Mouse (Mus musculus) heart, embryonic 15.5 days (tissue): ENCODE data around the gene Gm45844. TPM values are rescaled to one million over a fixed set of nuclear protein-coding genes. Genes with fewer than 3 reads are reported as not detected.
"Not testable (repeated sequence)": the region's sequence is repeated elsewhere in the genome, so short reads cannot be mapped to it uniquely, and the experiment has no call there.

ENCODE experiments used
- ATAC-seq: fragments of 200-750 bp; cut with Nextera tagmentation; replicated peaks from 2 replicates; pipeline ENCODE4 v1.8.0; 2017; ENCODE audit warnings: low read depth, moderate TSS enrichment; ENCODE audit not compliant: insufficient number of reproducible peaks, insufficient read depth, low FRiP score
- H3K27ac ChIP-seq: fragments of 300-500 bp; sonication (generic); 2 replicates; pipeline ENCODE4 v1.5.1; 2015; ENCODE audit warnings: mild to moderate bottlenecking, inconsistent platforms
- H3K27me3 ChIP-seq: fragments of 300-500 bp; sonication (generic); 2 replicates; pipeline ENCODE4 v1.6.1; 2015; ENCODE audit warnings: inconsistent platforms
- H3K36me3 ChIP-seq: fragments of 300-500 bp; sonication (generic); 2 replicates; pipeline ENCODE4 v1.6.1; 2015; ENCODE audit warnings: mild to moderate bottlenecking, inconsistent platforms
- H3K4me1 ChIP-seq: fragments of 300-500 bp; sonication (generic); replicated peaks from 2 replicates; pipeline ENCODE4 v1.6.1; 2015; ENCODE audit warnings: inconsistent platforms
- H3K4me2 ChIP-seq: fragments of 300-500 bp; sonication (generic); 2 replicates; pipeline ENCODE4 v1.6.1; 2015; ENCODE audit warnings: inconsistent platforms, mild to moderate bottlenecking, moderate library complexity
- H3K4me3 ChIP-seq: fragments of 300-500 bp; sonication (generic); 2 replicates; pipeline ENCODE4 v1.5.1; 2015; ENCODE audit warnings: mild to moderate bottlenecking, inconsistent platforms
- H3K9ac ChIP-seq: fragments of 300-500 bp; sonication (generic); 2 replicates; pipeline ENCODE4 v1.6.1; 2015; ENCODE audit warnings: mild to moderate bottlenecking, inconsistent platforms
- H3K9me3 ChIP-seq: fragments of 300-500 bp; sonication (generic); replicated peaks from 2 replicates; pipeline ENCODE4 v1.6.1; 2016; ENCODE audit warnings: inconsistent platforms
- WGBS: fragments of 180-500 bp; shearing (Covaris S2); methylation state at CpG from one replicate; pipeline ENCODE4 v1.1.7; 2015; ENCODE audit warnings: mixed read lengths; 5-methylcytosine and 5-hydroxymethylcytosine counted together
- polyA plus RNA-seq: library from polyadenylated mRNA; unstranded; fragments of >200 nt; fragmentation: Nextera tagmentation; extraction: Ambion mirVana; gene quantifications from 2 replicates; pipeline ENCODE4 v1.2.1, GENCODE M21; 2015

Gm45844 gene
- polyA plus RNA-seq = 3.4 and 3.6 TPM in 2 replicates

DNA sequence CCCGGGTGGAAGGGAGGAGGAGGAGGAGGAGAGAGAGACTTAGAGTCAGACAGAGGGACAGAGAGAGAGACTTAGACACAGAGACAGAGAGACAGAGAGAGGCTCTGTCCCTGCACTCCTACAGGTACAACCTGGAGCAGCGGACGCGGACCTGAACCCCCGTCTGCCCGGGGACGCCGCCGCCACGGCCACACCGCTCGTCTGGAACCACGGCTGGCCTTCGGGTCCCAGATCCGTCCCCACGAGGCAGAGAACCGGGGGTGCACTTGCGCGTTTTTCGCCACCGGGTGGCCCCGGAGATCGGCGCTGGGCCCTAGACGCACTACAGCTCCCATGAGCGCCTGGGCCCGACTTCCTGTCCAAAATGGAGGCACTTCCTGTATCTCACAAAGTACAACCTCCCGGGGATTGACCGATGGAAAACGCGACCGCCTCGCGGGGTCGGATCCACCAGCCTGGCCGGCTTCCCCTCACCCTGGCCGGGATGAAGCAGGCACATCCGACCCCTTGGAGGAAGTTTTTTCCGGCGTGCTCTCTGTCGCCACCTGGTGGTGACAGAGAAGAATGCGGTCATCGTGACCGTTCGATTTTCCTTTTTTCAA lies at the start of gene Gm45844:
TSS of gene Gm45844 (minus strand) at position 324 of the 602 bp plus-strand sequence.
- Histone ChIP-seq H3K4me3 (peak within 1 kb of the TSS; percentile 42), H3K4me2 (peak within 1 kb of the TSS; percentile 48), H3K9ac (peak within 1 kb of the TSS; percentile 18), H3K27ac (peak within 1 kb of the TSS; percentile 16)
- 46% methylated on average over 45 of the region's 45 CpGs for WGBS
- not testable (repeated sequence) for H3K36me3 ChIP-seq, H3K9me3 ChIP-seq, H3K4me1 ChIP-seq, H3K27me3 ChIP-seq
- ATAC-seq = peak; percentile 99

DNA sequence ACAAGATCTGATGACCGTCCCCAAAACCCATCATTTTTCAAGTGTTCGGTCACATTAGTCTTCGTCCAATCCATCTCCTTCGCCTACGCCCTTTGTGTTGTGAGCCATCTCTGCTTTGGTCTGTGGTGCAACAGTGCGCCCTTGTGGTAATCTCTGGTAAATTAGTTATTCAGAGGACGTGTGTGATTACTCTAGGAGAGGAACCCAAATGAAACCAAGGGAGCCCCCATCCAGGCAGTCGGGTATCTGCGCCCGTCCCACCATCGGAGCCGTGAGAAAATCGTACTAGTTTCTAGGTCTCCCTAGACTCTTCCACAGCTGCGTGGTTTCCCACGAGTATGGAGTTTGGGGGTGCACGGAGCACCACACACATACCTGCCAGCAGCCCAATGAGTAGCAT lies 17.5 kb upstream of the Gm45844 start:
- no peak for ATAC-seq
- Histone ChIP-seq H3K4me2 (no peak overlapping the region), H3K27ac (no peak overlapping the region), H3K4me1 (peaks cover 10% of the 10 kb centered on the region), H3K9ac (no peak overlapping the region), H3K27me3 (no peaks in the 10 kb centered on the region), H3K9me3 (no peaks in the 10 kb centered on the region), H3K36me3 (peaks cover 37% of the 10 kb centered on the region), H3K4me3 (no peak overlapping the region)
- 79% methylated on average over 16 of the region's 16 CpGs for WGBS

GRCm38 (mm10) chr7:7281383-7281782 lies 3.3 kb upstream of the Gm45844 start:
- 50% methylated on average over 1 of the region's 1 CpGs for WGBS
- no peak overlapping the region for H3K4me3 ChIP-seq
- no peak for ATAC-seq
- peaks cover 3% of the 10 kb centered on the region; the same call in 1 of the 2 replicates for H3K9me3 ChIP-seq
- H3K4me2 ChIP-seq = no peak overlapping the region
- no peak overlapping the region for H3K27ac ChIP-seq
- no peak overlapping the region for H3K9ac ChIP-seq
- no peaks in the 10 kb centered on the region for H3K4me1 ChIP-seq
- H3K36me3 ChIP-seq = peaks cover 31% of the 10 kb centered on the region
- no peaks in the 10 kb centered on the region for H3K27me3 ChIP-seq

- Histone ChIP-seq H3K27ac (peak overlapping the region; percentile 16), H3K9ac (peak overlapping the region; percentile 18), H3K4me3 (peak overlapping the region; percentile 42), H3K4me2 (peak overlapping the region; percentile 48)
- 49% methylated on average over 24 of the region's 24 CpGs for WGBS
- H3K36me3 ChIP-seq, H3K9me3 ChIP-seq, H3K4me1 ChIP-seq, H3K27me3 ChIP-seq: not testable (repeated sequence)
- peak; percentile 46 for ATAC-seq
These were observed 533 bp downstream of the Gm45844 start for GRCm38 (mm10) chr7:7277556-7277955.

GRCm38 (mm10) chr7:7247228-7247627 lies 30.9 kb downstream of the Gm45844 start, which contains the start of gene Vmn2r29:
Gene Vmn2r29 (minus strand): TSS chr7:7247328.
- not testable (repeated sequence) for H3K4me3 ChIP-seq, H3K36me3 ChIP-seq, H3K4me1 ChIP-seq, H3K9me3 ChIP-seq, ATAC-seq, H3K27me3 ChIP-seq, H3K9ac ChIP-seq, H3K4me2 ChIP-seq, H3K27ac ChIP-seq
- no CpG with 5 or more reads among the region's 1 CpGs for WGBS

DNA sequence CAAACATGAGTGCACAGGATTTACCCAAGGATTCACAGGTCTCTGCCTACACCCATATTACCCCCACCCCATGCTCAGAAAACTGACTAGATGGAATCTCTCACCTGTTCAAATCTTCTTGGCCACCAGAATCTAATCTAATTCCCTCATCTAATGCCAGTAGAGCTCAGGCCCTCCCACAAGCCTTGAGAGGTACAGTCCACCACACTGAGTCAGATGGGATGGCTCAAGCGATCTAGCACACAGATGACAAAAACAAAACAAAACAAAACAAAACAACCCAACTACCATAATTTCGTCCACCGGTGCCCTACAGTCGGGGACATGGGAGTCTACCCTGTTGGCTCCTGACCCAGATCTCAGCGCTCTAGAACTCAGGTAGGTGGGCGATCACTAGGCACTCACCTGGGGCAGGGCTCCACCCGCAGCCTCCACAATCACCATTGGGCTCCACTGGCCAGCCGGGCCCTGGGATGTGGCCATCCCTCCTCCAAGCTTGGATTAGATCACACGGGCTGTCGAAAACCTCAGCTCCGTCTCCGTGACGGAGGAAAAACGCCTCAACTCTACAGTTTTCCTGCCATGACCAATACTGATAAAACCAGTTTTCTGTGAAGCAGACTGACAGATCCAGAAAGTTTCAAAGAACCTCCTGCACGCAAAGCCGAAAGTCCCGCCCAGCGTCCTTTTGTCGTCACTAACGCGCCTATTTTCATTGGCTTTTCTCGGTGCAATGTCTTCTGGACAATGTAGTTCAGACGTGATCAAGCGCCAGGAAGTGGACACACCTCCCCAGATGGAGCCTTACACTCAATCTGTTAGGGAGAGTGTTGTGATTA lies 68.6 kb downstream of the Gm45844 start, which contains the start of gene Zfp772:
TSS of gene Zfp772 (minus strand) at position 686 of the 839 bp plus-strand sequence.
- ATAC-seq, H3K4me1 ChIP-seq, H3K27me3 ChIP-seq, H3K9me3 ChIP-seq, H3K27ac ChIP-seq, H3K36me3 ChIP-seq: not testable (repeated sequence)
- Histone ChIP-seq H3K4me3 (peak within 1 kb of the TSS; percentile 62), H3K9ac (peak within 1 kb of the TSS; percentile 64), H3K4me2 (peak within 1 kb of the TSS; percentile 72)
- WGBS = 2% methylated on average over 24 of the region's 24 CpGs

GRCm38 (mm10) chr7:7188191-7188942 lies 89.7 kb downstream of the Gm45844 start:
- peak overlapping the region; percentile 9; the same call in 1 of the 2 replicates for H3K9ac ChIP-seq
- ATAC-seq = peak; percentile 79
- H3K9me3 ChIP-seq = no peaks in the 10 kb centered on the region
- peaks cover 4% of the 10 kb centered on the region; the same call in 1 of the 2 replicates for H3K4me1 ChIP-seq
- peak overlapping the region; percentile 68 for H3K4me2 ChIP-seq
- no peaks in the 10 kb centered on the region for H3K36me3 ChIP-seq
- no peaks in the 10 kb centered on the region for H3K27me3 ChIP-seq
- WGBS = 11% methylated on average over 18 of the region's 18 CpGs
- H3K4me3 ChIP-seq = peak overlapping the region; percentile 71
- H3K27ac ChIP-seq = no peak overlapping the region

GRCm38 (mm10) chr7:7187417-7188190 lies 90.5 kb downstream of the Gm45844 start:
- H3K36me3 ChIP-seq = 0 out of 2 replicates have a peak, but pooled peaks cover 6% of the 10 kb centered on the region

DNA sequence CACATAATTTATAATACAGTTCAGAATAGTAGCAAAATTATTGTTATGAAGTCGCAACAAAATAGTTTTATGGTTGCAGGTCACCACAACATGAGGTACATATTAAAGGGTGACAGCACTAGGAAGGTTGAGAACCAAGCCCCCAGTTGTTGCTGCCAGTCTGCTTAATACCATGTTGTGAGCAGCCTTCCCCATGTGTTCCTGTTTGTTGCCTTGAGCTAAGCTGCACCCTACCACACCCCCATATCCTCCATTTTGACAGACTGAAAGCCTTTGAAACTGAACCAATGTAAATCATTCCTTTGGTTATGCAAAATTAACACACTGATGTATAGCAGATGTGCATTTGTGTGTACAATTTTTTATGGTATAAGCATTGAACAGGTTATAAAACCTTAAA lies 92.2 kb downstream of the Gm45844 start:
- Histone ChIP-seq H3K4me1 (peaks cover 4% of the 10 kb centered on the region; the same call in 1 of the 2 replicates), H3K4me2 (no peak overlapping the region), H3K27ac (no peak overlapping the region), H3K36me3 (peaks cover 20% of the 10 kb centered on the region), H3K9me3 (no peaks in the 10 kb centered on the region), H3K9ac (no peak overlapping the region), H3K27me3 (no peaks in the 10 kb centered on the region), H3K4me3 (no peak overlapping the region)
- ATAC-seq = no peak
- 85% methylated on average over 1 of the region's 1 CpGs for WGBS

More at GRCm38 (mm10) chr7:7187417-7188190, 90.5 kb downstream of the Gm45844 start:
- WGBS = 32% methylated on average over 13 of the region's 13 CpGs
- H3K4me1 ChIP-seq = peaks cover 4% of the 10 kb centered on the region; the same call in 1 of the 2 replicates
- H3K9ac ChIP-seq = peak overlapping the region; percentile 9; the same call in 1 of the 2 replicates
- no peak overlapping the region for H3K27ac ChIP-seq
- no peaks in the 10 kb centered on the region for H3K9me3 ChIP-seq
- peak overlapping the region; percentile 71 for H3K4me3 ChIP-seq
- H3K4me2 ChIP-seq = peak overlapping the region; percentile 68
- peak; percentile 10; the same call in 1 of the 2 replicates for ATAC-seq
- no peaks in the 10 kb centered on the region for H3K27me3 ChIP-seq
